Mouse (Mus musculus) layer of hippocampus, postnatal 14 days (tissue): ENCODE measurements around the gene Bbc3. TPM values are rescaled to one million over a fixed set of nuclear protein-coding genes. Genes with fewer than 3 reads are reported as not detected.
"Not testable (repeated sequence)": the region's sequence is repeated elsewhere in the genome, so short reads cannot be mapped to it uniquely, and the experiment has no call there.

ENCODE experiments used
- DNase-seq, 2 experiments: peaks; one replicate each; pipeline ENCODE4 v3.0.0; 2021 to 2022; ENCODE audit warnings: low spot score in 2 of 2, mixed read lengths in 1 of 2
- long read RNA-seq, 2 experiments: library from polyadenylated mRNA; stranded (forward); transcript quantifications; one replicate each; pipeline ENCODE4 v2.0.0; 2021
- total RNA-seq, 2 experiments: library from RNA; stranded (reverse); gene quantifications; 2 replicates each; pipeline ENCODE4 v1.2.3; 2021

Gene Bbc3
- total RNA-seq = 10 to 100 TPM; 16.6 to 20.4 TPM
- long read RNA-seq, experiment 1, transcript Bbc3-201 (4 exons, 1,814 nt) = major isoform, 13 of 29 reads
- long read RNA-seq, experiment 1, partial matches to known transcripts = 4 of 29 reads
- long read RNA-seq, experiment 1, other reads (novel, unspliced or antisense) = 11 of 29 reads
- long read RNA-seq, experiment 2, transcript Bbc3-201 (4 exons, 1,814 nt) = major isoform, 8 of 24 reads
- long read RNA-seq, experiment 2, partial matches to known transcripts = 1 of 24 reads
- long read RNA-seq, experiment 2, other reads (novel, unspliced or antisense) = 13 of 24 reads

GRCm38 (mm10) chr7:16308093-16308492, at the start of gene Bbc3:
Gene Bbc3 (plus strand): TSS chr7:16308393.
- not testable (repeated sequence) for DNase-seq

- no peak for DNase-seq
Observed at GRCm38 (mm10) chr7:16259110-16259590, 49.0 kb upstream of the Bbc3 start, which contains the start of gene C5ar1. Gene C5ar1 (minus strand): TSS chr7:16259540.

GRCm38 (mm10) chr7:16261097-16261496, 47.1 kb upstream of the Bbc3 start:
- no peak for DNase-seq

GRCm38 (mm10) chr7:16263015-16263787, 45.0 kb upstream of the Bbc3 start:
- peak; percentile 64 to 73 for DNase-seq

- DNase-seq = no peak
Observed at GRCm38 (mm10) chr7:16263843-16264242, 44.4 kb upstream of the Bbc3 start.

GRCm38 (mm10) chr7:16265856-16266255, 42.3 kb upstream of the Bbc3 start:
- DNase-seq = no peak

- not testable (repeated sequence) for DNase-seq
Observed at GRCm38 (mm10) chr7:16266593-16266992, 41.6 kb upstream of the Bbc3 start.

GRCm38 (mm10) chr7:16271139-16271538, 37.1 kb upstream of the Bbc3 start:
- DNase-seq = no peak

GRCm38 (mm10) chr7:16272681-16273080, 35.5 kb upstream of the Bbc3 start:
- DNase-seq = peak in 1 of 2 experiments; percentile 57

- peak; percentile 77 to 89 for DNase-seq
Observed at GRCm38 (mm10) chr7:16273081-16273765, 35.0 kb upstream of the Bbc3 start, which contains the start of gene Inafm1. Gene Inafm1 (minus strand): TSS chr7:16273617.

GRCm38 (mm10) chr7:16273766-16274140, 34.4 kb upstream of the Bbc3 start:
- DNase-seq = no peak

- DNase-seq = no peak
Observed at GRCm38 (mm10) chr7:16274922-16275890, 33.0 kb upstream of the Bbc3 start.

GRCm38 (mm10) chr7:16280721-16281120, 27.5 kb upstream of the Bbc3 start:
- DNase-seq = no peak

GRCm38 (mm10) chr7:16282334-16282733, 25.9 kb upstream of the Bbc3 start:
- no peak for DNase-seq

GRCm38 (mm10) chr7:16284001-16284400, 24.2 kb upstream of the Bbc3 start:
- DNase-seq = no peak

GRCm38 (mm10) chr7:16284904-16285303, 23.3 kb upstream of the Bbc3 start:
- DNase-seq = no peak

GRCm38 (mm10) chr7:16285450-16286025, 22.7 kb upstream of the Bbc3 start:
- DNase-seq = peak in 1 of 2 experiments; percentile 58

- peak; percentile 99 to 100 for DNase-seq
Observed at GRCm38 (mm10) chr7:16286026-16286961, 21.9 kb upstream of the Bbc3 start, which contains the start of gene Ccdc9. Gene Ccdc9 (minus strand): TSS chr7:16286795.

GRCm38 (mm10) chr7:16287016-16287415, 21.2 kb upstream of the Bbc3 start:
- no peak for DNase-seq
